Mouse (Mus musculus) intestine, embryonic 14.5 days (tissue): Measurements from ENCODE around the gene Zfc3h1. TPM values are rescaled to one million over a fixed set of nuclear protein-coding genes. Genes with fewer than 3 reads are reported as not detected.

Experiments
- ATAC-seq: fragments of 200-750 bp; cut with Nextera tagmentation; replicated peaks from 2 replicates; pipeline ENCODE4 v1.8.0; 2017; ENCODE audit warnings: low read depth, moderate number of reproducible peaks, moderate TSS enrichment, moderate library complexity; ENCODE audit not compliant: low FRiP score, low TSS enrichment
- DNase-seq: peaks from one replicate; pipeline ENCODE4 v3.0.0-alpha.2; 2018; ENCODE audit warnings: low spot score
- H3K27ac ChIP-seq: fragments of 300-500 bp; sonication (generic); 2 replicates; pipeline ENCODE4 v1.5.1; 2014; ENCODE audit warnings: low read depth, mild to moderate bottlenecking, control low read depth
- H3K27me3 ChIP-seq: fragments of 300-500 bp; sonication (generic); replicated peaks from 2 replicates; pipeline ENCODE4 v1.6.1; 2014; ENCODE audit warnings: low read length, control low read depth; ENCODE audit not compliant: control insufficient read depth, insufficient read depth
- H3K36me3 ChIP-seq: fragments of 300-500 bp; sonication (generic); 2 replicates; pipeline ENCODE4 v1.6.1; 2014; ENCODE audit warnings: low read length, control low read depth; ENCODE audit not compliant: control insufficient read depth, insufficient read depth
- H3K4me1 ChIP-seq: fragments of 300-500 bp; sonication (generic); replicated peaks from 2 replicates; pipeline ENCODE4 v1.6.1; 2014; ENCODE audit warnings: low read length, control low read depth, mixed read lengths; ENCODE audit not compliant: control insufficient read depth, insufficient read depth
- H3K4me2 ChIP-seq: fragments of 300-500 bp; sonication (generic); 2 replicates; pipeline ENCODE4 v1.6.1; 2014; ENCODE audit warnings: low read length
- H3K4me3 ChIP-seq: fragments of 300-500 bp; sonication (generic); 2 replicates; pipeline ENCODE4 v1.5.1; 2014; ENCODE audit warnings: low read depth, low read length, control low read depth, mixed read lengths
- H3K9ac ChIP-seq: fragments of 300-500 bp; sonication (generic); 2 replicates; pipeline ENCODE4 v1.6.1; 2014; ENCODE audit warnings: mild to moderate bottlenecking, low read length
- H3K9me3 ChIP-seq: fragments of 300-500 bp; sonication (generic); 2 replicates; pipeline ENCODE4 v1.6.1; 2016; ENCODE audit warnings: low read length, control low read depth; ENCODE audit not compliant: control insufficient read depth
- WGBS: fragments of 180-500 bp; shearing (Covaris S2); extraction: QIAGEN DNeasy Blood & Tissue Kit; methylation state at CpG from one replicate; pipeline ENCODE4 v1.1.7; 2014; 5-methylcytosine and 5-hydroxymethylcytosine counted together
- polyA plus RNA-seq: library from polyadenylated mRNA; unstranded; fragments of >200 nt; fragmentation: Nextera tagmentation; extraction: Ambion mirVana; gene quantifications from 2 replicates; pipeline ENCODE4 v1.2.1, GENCODE M21; 2014

Gene Zfc3h1
- polyA plus RNA-seq: 24.5 and 25.3 TPM in 2 replicates

DNA sequence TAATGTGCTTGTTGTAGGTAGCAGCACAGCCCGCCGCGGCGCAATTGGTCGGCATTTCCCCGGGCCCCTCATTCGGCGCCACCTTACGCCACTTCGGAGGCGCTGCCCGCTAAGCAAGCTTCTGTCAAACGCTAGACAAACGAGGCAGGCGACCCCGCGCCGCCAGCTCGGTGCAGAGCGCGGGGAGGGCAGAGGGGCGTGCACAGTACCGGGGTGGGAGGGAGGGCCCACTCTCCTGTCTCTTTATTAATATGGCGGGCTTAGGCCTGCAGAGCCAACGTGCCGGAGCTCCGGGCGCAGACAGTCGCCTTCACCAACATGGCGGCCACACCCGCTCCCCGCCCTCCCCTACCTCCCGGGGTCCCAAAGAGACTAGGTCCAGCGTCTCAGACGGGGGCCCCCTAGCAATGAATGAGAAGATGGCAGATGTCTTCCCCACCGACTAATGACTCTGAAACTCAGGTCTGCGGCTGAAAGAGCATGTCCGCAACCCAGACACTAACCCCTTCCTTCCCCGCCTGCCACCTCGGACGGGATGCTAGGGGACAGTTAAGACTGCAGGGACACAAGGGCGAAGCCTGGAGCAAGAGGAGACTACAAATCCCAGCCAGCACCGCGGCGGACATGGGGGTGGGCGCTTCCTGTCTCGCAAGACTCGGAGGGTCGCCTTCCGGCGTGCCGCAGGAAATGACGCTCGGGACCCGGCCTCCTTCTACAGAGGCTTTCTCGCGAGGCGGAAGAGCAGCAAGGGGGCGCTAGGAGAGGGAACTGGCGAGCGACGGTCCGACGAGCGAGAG, at the start of gene Zfc3h1, which contains the start of gene Thap2:
Gene Zfc3h1, plus strand, starts transcription at position 739 of the 797 bp plus-strand sequence.
Gene Thap2, minus strand, starts transcription at position 223 of the 797 bp plus-strand sequence.
- Histone ChIP-seq H3K27ac (peak within 1 kb of the TSS; percentile 98), H3K4me3 (peak within 1 kb of the TSS; percentile 79), H3K36me3 (peaks cover 8% of the 10 kb centered on the region), H3K9me3 (no peaks in the 10 kb centered on the region), H3K9ac (peak within 1 kb of the TSS; percentile 88), H3K27me3 (no peaks in the 10 kb centered on the region), H3K4me2 (peak within 1 kb of the TSS; percentile 76), H3K4me1 (peaks cover 33% of the 10 kb centered on the region; the same call in 1 of the 2 replicates)
- under 1% methylated on average over 60 of the region's 65 CpGs for WGBS
- ATAC-seq: peak; percentile 97
- DNase-seq: peak; percentile 98

GRCm38 (mm10) chr10:115336901-115337300, 47.9 kb upstream of the Zfc3h1 start:
- no peak overlapping the region for H3K9ac ChIP-seq
- no peak for DNase-seq
- no peaks in the 10 kb centered on the region for H3K9me3 ChIP-seq
- ATAC-seq: no peak
- H3K36me3 ChIP-seq: peaks cover 5% of the 10 kb centered on the region; the same call in 1 of the 2 replicates
- H3K4me1 ChIP-seq: no peaks in the 10 kb centered on the region
- no peak overlapping the region for H3K4me2 ChIP-seq
- no peak overlapping the region for H3K27ac ChIP-seq
- no peaks in the 10 kb centered on the region for H3K27me3 ChIP-seq
- WGBS: 77% methylated on average over 4 of the region's 4 CpGs
- H3K4me3 ChIP-seq: no peak overlapping the region

DNA sequence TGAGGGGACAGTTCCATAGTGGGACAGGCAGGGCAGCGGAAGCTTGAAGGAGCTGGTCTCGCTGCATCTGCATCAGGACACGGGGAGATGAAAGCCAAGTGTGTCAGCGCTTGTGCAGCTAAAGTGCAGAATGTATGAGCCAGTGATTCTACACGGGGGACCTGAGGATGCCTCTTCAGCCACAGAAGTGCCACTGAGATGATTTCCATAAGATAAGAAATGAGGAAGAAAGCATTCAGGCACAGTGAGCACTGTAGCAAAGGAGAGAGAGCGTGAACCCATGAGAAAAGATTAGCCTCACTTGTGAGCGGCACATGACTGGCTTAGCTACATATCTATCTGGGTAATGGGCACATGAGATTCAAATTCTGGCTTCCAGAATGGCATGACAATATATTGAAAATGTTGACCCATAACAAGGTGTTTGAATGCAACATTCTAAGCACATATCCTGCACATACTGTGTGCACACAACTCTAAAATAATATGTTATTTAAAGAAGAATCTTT, 44.9 kb upstream of the Zfc3h1 start:
- peaks cover 20% of the 10 kb centered on the region for H3K36me3 ChIP-seq
- ATAC-seq (no peak), DNase-seq (no peak)
- no peak overlapping the region for H3K27ac ChIP-seq
- H3K27me3 ChIP-seq: no peaks in the 10 kb centered on the region
- H3K9me3 ChIP-seq: no peaks in the 10 kb centered on the region
- H3K4me1 ChIP-seq: no peaks in the 10 kb centered on the region
- H3K4me3 ChIP-seq: no peak overlapping the region
- H3K4me2 ChIP-seq: no peak overlapping the region
- H3K9ac ChIP-seq: no peak overlapping the region
- 93% methylated on average over 7 of the region's 7 CpGs for WGBS

DNA sequence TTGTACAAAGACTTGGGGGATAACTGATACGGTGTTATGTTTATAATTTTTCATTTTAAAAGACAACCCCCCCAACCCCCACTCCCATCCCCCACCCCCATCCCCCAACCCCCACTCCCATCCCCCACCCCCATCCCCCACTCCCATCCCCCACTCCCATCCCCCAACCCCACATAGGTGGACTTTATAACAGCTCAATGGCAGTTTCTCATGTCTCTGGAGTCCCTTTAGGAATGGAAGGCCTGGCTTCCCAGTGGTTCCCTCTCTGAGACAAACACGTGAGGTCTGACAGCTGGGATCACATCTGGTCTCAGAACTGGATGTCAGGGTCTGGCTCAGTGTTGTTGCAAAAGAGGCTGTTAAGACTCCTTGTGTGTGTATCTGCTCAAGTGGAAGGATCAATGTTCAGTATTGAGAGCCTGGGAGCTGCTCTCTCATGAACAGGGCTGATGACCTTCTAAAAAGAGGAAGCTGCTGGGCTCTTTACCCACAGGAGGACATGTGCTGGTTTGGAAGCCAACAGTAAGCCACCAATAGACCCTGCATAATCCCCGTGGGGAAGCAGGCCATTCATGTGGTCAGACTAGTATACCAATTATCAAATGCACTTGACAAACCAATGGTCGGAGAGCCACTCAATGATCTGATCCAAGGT, 41.9 kb upstream of the Zfc3h1 start:
- 86% methylated on average over 4 of the region's 4 CpGs for WGBS
- Histone ChIP-seq H3K4me1 (no peaks in the 10 kb centered on the region), H3K4me2 (no peak overlapping the region), H3K27me3 (no peaks in the 10 kb centered on the region), H3K4me3 (no peak overlapping the region), H3K36me3 (peaks cover 24% of the 10 kb centered on the region), H3K27ac (no peak overlapping the region), H3K9me3 (no peaks in the 10 kb centered on the region), H3K9ac (no peak overlapping the region)
- ATAC-seq (no peak), DNase-seq (no peak)

GRCm38 (mm10) chr10:115346444-115346843, 38.3 kb upstream of the Zfc3h1 start:
- no peak for DNase-seq
- Histone ChIP-seq H3K36me3 (peaks cover 20% of the 10 kb centered on the region), H3K27ac (no peak overlapping the region), H3K4me3 (no peak overlapping the region), H3K4me1 (no peaks in the 10 kb centered on the region), H3K9ac (no peak overlapping the region), H3K4me2 (no peak overlapping the region), H3K27me3 (no peaks in the 10 kb centered on the region), H3K9me3 (no peaks in the 10 kb centered on the region)
- ATAC-seq: no peak

GRCm38 (mm10) chr10:115348131-115348530, 36.6 kb upstream of the Zfc3h1 start:
- Histone ChIP-seq H3K36me3 (peaks cover 10% of the 10 kb centered on the region), H3K9ac (no peak overlapping the region), H3K27me3 (no peaks in the 10 kb centered on the region), H3K4me1 (no peaks in the 10 kb centered on the region), H3K4me3 (no peak overlapping the region), H3K27ac (no peak overlapping the region), H3K4me2 (no peak overlapping the region), H3K9me3 (no peaks in the 10 kb centered on the region)
- ATAC-seq (no peak), DNase-seq (no peak)
- WGBS: 67% methylated on average over 6 of the region's 6 CpGs

- Histone ChIP-seq H3K4me2 (no peak overlapping the region), H3K27ac (no peak overlapping the region), H3K4me3 (no peak overlapping the region), H3K27me3 (no peaks in the 10 kb centered on the region), H3K9me3 (no peaks in the 10 kb centered on the region), H3K36me3 (0 out of 2 replicates have a peak, but pooled peaks cover 4% of the 10 kb centered on the region), H3K4me1 (no peaks in the 10 kb centered on the region), H3K9ac (no peak overlapping the region)
- DNase-seq (no peak), ATAC-seq (no peak)
- 76% methylated on average over 10 of the region's 10 CpGs for WGBS
Measured at GRCm38 (mm10) chr10:115349029-115349428, 35.7 kb upstream of the Zfc3h1 start.

DNA sequence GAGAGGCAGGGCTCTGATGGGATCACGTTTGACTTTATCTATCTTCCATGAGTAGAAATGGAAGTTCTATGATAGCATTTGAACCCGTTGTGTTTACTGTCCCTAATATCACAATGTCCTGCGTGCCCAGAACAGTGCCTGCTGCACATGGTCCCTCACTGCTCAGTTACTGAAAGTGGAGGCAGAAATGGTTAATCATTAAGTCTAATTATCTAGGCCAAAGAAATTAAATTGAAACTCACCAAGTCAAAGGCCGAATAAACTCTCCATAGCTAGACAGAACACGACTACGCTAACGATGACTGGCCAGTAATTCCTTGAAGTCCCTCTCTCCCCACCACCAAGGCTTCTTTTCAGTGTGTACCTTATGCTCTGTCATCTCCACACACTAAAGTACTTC, 35.2 kb upstream of the Zfc3h1 start:
- WGBS: 73% methylated on average over 7 of the region's 7 CpGs
- Histone ChIP-seq H3K4me3 (no peak overlapping the region), H3K27me3 (no peaks in the 10 kb centered on the region), H3K4me1 (no peaks in the 10 kb centered on the region), H3K9ac (no peak overlapping the region), H3K36me3 (0 out of 2 replicates have a peak, but pooled peaks cover 4% of the 10 kb centered on the region), H3K27ac (no peak overlapping the region), H3K4me2 (no peak overlapping the region), H3K9me3 (no peaks in the 10 kb centered on the region)
- DNase-seq: no peak
- no peak for ATAC-seq
